Mouse (Mus musculus) kidney, adult 11 months (tissue): ENCODE measurements around the gene Rsg1.

Experiments used
- DNase-seq: peaks from one replicate; pipeline ENCODE4 v3.0.0; 2022

The Rsg1 gene

DNA sequence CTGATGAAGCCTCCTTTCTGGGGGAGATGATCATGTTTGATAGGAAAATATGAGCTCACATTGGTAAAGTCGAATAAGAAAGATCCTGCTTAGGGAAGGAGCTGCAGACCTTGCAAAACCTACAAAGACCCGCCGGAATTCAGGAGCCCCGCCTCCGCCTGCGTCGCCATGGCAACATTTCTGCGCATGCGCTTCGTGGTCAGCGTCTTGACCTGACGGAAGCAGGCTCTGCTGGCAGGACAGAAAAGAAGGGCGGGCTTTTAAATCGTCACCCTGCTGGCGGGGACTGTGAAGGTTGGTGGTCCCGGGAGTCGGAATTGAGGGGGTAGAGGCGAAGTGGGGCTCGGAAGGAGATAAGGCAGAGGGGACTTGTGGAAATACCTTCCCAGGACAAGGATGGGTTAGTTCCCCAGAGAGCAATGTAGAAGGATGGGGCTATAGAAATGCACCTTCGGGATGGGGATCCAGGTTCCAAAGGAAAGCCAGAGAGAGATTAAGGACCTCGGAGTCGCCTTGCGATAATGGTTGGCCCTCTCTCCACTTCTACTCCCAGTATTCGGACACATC is at the start of gene Rsg1:
Gene Rsg1 (plus strand): TSS at position 187 of the 567 bp plus-strand sequence.
- DNase-seq, result peak; percentile 94

DNA sequence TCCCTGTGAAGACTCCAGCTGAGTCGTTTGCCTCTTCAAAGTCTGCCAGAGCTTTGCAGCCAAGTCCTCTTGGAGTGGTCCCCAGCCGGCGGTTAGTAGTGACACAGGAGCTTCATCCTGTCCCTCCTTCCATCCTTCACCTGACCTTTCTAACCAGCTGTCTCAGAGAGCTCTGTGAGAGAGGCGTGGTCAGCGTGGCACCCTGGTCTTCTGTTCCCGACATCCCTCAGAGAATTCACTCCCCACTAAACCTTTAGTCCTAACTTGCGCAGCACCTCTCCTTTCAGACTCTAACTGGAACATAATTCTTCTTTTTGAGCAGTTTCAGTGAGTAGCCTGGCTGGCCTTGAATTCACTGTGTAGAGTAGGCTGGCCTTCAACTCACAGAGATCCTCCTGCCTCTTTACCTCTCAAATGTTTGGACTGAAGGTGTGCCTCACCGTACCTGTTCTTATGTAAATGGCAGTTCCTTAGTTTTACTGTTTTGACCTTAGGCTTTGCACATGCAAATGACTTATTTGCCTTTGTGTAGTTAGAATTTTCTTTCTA is 47.9 kb upstream of the Rsg1 start:
- DNase-seq, result no peak

DNA sequence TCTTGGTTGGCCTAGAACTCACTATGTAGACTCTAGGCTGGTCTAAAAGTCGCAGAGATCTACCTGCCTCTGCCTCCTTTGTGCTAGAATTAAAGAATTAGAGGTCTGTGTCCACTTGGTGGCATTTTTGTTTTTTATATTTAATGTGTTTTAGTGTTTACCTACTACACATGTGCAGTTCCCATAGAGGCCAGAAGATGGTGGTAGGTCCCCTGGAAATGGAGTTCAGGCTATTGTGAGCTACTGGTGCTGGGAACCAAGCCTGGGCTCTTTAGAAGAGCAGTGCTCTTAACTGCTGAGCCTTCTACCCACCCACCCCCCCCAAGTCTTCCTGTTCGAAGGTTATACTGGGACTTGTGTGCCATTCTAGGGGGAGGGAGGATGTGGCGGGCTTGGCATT is 46.6 kb upstream of the Rsg1 start:
- no peak for DNase-seq

- DNase-seq, result no peak
Observed at GRCm38 (mm10) chr4:141172121-141172520, 41.6 kb upstream of the Rsg1 start.

DNA sequence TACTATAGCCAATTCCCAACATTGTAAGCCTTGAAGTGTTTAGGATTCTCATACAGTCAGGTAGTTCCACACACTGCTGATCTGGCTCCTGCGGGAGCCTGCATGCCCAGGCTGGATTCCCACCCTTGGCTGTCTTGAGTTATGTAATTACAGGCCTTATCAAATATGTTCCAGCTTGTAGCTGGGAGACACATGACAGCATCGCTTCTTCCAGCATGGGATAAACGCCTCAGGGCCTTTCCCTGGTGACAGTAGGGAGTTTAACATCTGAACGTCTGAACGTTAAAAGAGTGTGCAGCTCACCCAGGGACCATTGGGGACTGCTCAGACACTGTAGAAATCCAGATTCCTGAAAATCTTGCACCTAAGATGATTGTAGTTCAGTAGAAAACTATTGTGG is 38.0 kb upstream of the Rsg1 start:
- DNase-seq, result no peak

GRCm38 (mm10) chr4:141176328-141176838 is 37.4 kb upstream of the Rsg1 start:
- DNase-seq, result no peak

DNA sequence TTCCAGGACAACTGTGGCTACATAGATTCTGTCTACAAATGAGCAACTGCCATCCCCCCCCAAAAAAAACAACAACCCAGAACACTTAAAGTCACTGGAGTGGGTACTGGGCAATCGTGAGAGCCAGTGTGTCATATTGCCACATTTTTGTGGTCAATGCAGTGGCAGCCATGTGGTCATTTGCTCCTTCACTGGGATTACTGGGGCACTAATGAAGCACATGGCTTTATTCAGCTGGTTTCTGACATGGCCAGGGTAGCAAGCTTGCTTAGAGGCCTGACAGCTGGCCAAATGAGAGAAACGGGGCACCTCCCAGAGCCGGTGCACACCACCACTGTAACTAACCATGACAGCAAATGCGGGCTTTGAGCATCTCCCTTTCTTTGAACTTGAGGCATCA is 35.3 kb upstream of the Rsg1 start:
- DNase-seq, result no peak

DNA sequence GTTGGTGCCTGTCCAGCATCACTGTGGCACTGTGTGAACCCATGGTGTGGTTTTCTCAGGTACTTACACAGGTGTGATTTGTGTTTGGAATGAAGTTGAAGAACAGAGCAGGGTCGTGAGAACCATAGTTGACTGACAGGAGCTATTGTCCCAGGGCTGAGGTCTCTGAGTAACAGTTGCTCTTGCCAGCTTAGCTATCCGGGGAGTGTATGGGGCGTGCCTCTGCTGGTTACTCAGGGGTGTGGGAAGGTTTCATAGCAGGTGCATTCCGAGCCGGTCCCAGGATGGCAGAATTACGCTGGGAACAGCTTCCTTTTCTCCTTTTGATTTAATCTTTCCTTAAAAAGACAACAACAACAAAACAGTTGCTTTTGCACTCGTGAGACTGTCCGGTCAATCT is 32.9 kb upstream of the Rsg1 start:
- no peak for DNase-seq

GRCm38 (mm10) chr4:141181981-141182380 is 31.8 kb upstream of the Rsg1 start:
- no peak for DNase-seq

DNA sequence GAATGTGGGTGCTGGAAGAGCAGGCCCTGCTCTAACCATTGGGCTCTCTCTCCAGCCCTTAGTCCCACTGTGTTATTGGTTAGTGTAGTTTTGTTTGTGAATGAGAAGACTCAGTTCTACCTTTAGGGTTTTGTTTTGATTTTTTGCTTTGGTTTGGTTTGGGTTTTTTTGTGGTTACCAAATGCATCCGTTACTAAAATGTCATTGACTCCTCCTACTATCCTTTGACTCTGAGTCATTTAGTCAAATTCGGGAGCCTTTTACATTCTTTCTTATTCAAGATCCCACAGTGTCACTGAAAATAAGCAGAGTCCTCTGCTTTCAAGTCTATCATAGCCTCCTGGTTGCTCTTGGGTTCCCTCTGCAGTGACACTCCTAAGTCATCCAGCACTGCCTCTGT is 29.8 kb upstream of the Rsg1 start:
- DNase-seq, result no peak

- peak; percentile 19 for DNase-seq
Observed at GRCm38 (mm10) chr4:141184426-141184825, 29.3 kb upstream of the Rsg1 start.

DNA sequence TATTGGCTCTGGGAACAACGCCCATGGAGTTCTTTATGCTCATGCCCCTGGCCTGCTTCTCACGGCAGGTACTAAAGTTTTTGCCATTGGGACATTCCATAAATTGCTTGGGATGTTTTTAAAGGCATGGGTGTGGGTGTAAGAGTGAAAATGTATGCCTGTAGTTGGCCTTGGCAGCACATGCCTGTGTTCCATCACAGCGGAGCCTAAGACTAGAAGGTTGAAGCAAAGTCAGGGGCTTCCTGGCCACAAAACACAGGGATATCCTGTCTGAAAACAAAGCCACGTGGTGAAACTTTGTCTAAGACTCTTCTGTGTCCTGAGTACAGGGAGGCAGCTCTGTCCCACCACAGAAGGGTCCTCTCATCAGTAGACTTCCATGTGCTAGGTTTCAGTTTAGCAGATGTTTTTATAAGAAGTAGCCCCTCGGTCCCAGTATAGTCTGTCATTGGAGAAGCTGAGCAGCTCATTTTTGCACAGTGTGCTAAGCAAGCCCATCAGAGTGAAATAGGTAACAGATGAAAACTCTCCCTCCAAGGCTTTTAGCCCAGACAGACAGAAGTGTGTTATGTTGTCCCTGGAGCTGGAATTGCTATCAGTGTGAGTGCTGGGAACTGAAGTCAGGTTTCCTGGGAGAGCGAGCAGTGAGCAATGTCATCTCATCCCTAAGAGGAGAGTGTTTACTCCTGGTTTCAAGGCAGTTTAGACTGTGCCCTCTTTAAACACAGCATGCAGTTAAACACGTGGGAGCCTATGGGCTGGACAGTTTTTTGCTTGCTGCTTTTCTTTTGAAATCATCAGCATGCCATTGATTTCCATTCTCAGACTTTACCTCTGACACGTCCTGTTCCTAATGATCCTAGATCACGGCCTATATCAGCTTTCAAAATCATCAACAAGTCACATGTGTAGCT is 26.6 kb upstream of the Rsg1 start:
- no peak for DNase-seq

GRCm38 (mm10) chr4:141191294-141191693 is 22.5 kb upstream of the Rsg1 start:
- DNase-seq, result no peak

GRCm38 (mm10) chr4:141194553-141194952 is 19.2 kb upstream of the Rsg1 start:
- DNase-seq, result no peak

GRCm38 (mm10) chr4:141196981-141197685 is 16.6 kb upstream of the Rsg1 start:
- no peak for DNase-seq

DNA sequence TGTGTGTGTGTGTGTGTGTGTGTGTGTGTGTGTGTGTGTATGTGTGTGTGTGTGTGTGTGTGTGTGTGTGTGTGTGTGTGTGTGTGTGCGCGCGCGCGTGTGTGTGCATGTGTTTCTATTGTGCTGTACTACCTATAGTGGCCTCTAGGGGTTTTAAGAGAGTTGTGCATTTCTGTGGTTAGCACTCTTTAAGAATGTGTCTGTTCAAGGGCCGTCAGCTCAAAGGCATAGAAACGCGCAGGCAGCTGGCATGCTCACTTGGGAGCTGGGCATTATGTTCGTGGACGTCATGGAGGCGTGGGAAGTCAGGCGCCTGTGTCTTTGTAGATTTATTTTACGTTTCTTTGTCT is 16.1 kb upstream of the Rsg1 start:
- DNase-seq, result no peak

- DNase-seq, result no peak
Observed at GRCm38 (mm10) chr4:141200906-141201305, 12.8 kb upstream of the Rsg1 start.

DNA sequence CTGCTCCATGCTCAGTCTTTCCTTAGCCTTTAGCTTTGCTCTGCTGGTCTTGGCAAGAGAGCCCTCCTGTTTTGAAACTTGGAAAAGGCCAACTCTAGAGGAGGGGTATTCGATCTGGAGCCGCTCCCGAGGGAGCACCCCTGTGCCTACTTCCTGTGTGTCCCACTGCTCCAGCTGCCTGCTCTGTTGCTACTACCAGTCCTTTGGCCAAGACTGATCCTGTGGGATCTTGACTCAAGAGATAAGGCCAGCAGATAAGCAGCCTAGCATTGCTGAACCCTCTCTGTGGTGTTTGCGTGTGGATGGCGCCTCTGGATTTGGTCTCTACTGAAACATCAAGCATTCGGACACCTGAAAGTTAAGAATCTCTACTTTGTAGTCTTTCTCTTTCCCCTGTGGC is 11.6 kb upstream of the Rsg1 start:
- no peak for DNase-seq

DNA sequence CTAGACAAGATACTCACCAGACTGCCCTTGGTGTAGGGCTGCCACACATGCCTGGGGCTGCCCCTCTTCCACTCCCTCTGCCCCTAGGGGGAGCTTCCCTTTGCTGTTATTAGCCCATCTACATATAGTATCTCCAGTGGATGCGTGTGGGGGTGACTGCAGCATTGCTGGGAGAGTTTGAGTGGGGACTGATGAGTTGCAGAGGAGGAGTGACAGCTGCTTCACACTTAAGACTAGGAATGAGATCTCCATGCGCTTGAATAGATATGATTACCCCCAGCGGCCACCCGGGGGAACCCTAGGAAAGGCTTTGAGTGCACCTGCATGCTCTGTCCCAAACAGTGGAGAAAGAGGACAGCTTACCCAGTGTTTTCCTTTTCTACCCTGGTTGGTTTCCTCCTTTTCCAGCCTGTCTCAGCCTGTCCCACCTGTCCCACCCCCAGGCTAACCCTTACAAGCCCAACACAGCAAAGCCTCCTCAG is 9.1 kb upstream of the Rsg1 start:
- no peak for DNase-seq

- peak; percentile 46 for DNase-seq
Observed at GRCm38 (mm10) chr4:141207081-141207480, 6.7 kb upstream of the Rsg1 start.

- peak; percentile 32 for DNase-seq
Observed at GRCm38 (mm10) chr4:141210524-141211219, 3.1 kb upstream of the Rsg1 start.

GRCm38 (mm10) chr4:141211646-141212045 is 2.1 kb upstream of the Rsg1 start:
- DNase-seq, result no peak

- DNase-seq, result no peak
Observed at GRCm38 (mm10) chr4:141212892-141213291, 864 bp upstream of the Rsg1 start.
